Mouse (Mus musculus) limb, embryonic 14.5 days (tissue): ENCODE measurements around the gene Ugt1a6a. TPM values are rescaled to one million over a fixed set of nuclear protein-coding genes. Genes with fewer than 3 reads are reported as not detected.

Experiments used
- ATAC-seq: fragments of 200-750 bp; cut with Nextera tagmentation; 2 replicates; pipeline ENCODE4 v1.8.0; 2017; ENCODE audit warnings: low read depth, moderate number of reproducible peaks, moderate TSS enrichment; ENCODE audit not compliant: low FRiP score
- DNase-seq: peaks from one replicate; pipeline ENCODE4 v3.0.0-alpha.2; 2015; ENCODE audit warnings: low spot score
- H3K27ac ChIP-seq: fragments of 300-500 bp; sonication (generic); replicated peaks from 2 replicates; pipeline ENCODE4 v1.5.1; 2014; ENCODE audit warnings: low read depth, mild to moderate bottlenecking, low read length, moderate library complexity, mixed read lengths
- H3K27me3 ChIP-seq: fragments of 300-500 bp; sonication (generic); 2 replicates; pipeline ENCODE4 v1.6.1; 2014; ENCODE audit warnings: low read length, mixed read lengths; ENCODE audit not compliant: control insufficient read depth, insufficient read depth
- H3K36me3 ChIP-seq: fragments of 300-500 bp; sonication (generic); 2 replicates; pipeline ENCODE4 v1.6.1; 2014; ENCODE audit warnings: mild to moderate bottlenecking, low read length, moderate library complexity, mixed read lengths; ENCODE audit not compliant: control insufficient read depth, insufficient read depth
- H3K4me1 ChIP-seq: fragments of 300-500 bp; sonication (generic); 2 replicates; pipeline ENCODE4 v1.6.1; 2014; ENCODE audit warnings: antibody characterized with exemption, low read length, mixed read lengths; ENCODE audit not compliant: control insufficient read depth, insufficient read depth
- H3K4me2 ChIP-seq: fragments of 300-500 bp; sonication (generic); replicated peaks from 2 replicates; pipeline ENCODE4 v1.6.1; 2014; ENCODE audit warnings: low read depth, mild to moderate bottlenecking, low read length, moderate library complexity; ENCODE audit not compliant: severe bottlenecking
- H3K4me3 ChIP-seq: fragments of 300-500 bp; sonication (generic); replicated peaks from 2 replicates; pipeline ENCODE4 v1.5.1; 2014; ENCODE audit warnings: low read length
- H3K9ac ChIP-seq: fragments of 300-500 bp; sonication (generic); 2 replicates; pipeline ENCODE4 v1.6.1; 2014; ENCODE audit warnings: mild to moderate bottlenecking, low read depth, low read length, moderate library complexity; ENCODE audit not compliant: severe bottlenecking
- H3K9me3 ChIP-seq: fragments of 300-500 bp; sonication (generic); 2 replicates; pipeline ENCODE4 v1.6.1; 2016; ENCODE audit warnings: low read length; ENCODE audit not compliant: control insufficient read depth
- POLR2A ChIP-seq: fragments of 200-500 bp; IDR thresholded peaks from 2 replicates; pipeline ENCODE4 v1.8.0; 2012; ENCODE audit warnings: inconsistent platforms, mild to moderate bottlenecking, moderate library complexity, borderline replicate concordance; ENCODE audit not compliant: insufficient read depth, insufficient read length; ENCODE audit errors: extremely low read depth
- WGBS: fragments of 180-500 bp; shearing (Covaris S2); extraction: QIAGEN DNeasy Blood & Tissue Kit; methylation state at CpG from one replicate; pipeline ENCODE4 v1.1.7; 2014; 5-methylcytosine and 5-hydroxymethylcytosine counted together
- polyA plus RNA-seq, 2 experiments: library from polyadenylated mRNA; depleted of rRNA in 1 of 2; stranded (reverse) in 1 of 2; unstranded in 1 of 2; fragments of >200 nt; fragmentation: Nextera tagmentation in 1 of 2; extraction: Ambion mirVana in 1 of 2; gene quantifications; 2 replicates each; pipeline versions ENCODE4 v1.2.1 to v1.2.3; 2012 to 2014

Gene Ugt1a6a
- polyA plus RNA-seq, 2 experiments: 2.3 to 5.4 TPM

DNA sequence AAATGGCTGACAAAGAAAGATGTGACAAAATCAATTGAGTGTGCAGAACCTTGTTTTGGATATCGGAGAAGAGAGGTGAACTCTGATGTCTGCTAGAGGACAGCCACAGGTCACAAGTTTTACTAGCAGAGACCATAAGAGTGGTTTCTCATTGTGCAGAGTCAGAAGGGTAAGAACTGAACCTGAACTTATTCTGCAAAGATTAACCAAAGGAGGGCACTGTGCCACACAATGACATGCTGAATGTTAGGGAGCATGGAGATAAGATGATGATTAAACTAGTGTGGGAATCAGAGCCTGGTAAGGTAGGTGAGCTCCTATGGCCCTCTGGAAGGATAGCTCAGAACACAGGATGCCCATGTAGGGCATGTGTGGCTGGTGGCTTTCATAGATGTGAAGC, 61.1 kb downstream of the Ugt1a6a start:
- Histone ChIP-seq H3K27ac (no peak overlapping the region), H3K36me3 (no peaks in the 10 kb centered on the region), H3K27me3 (no peaks in the 10 kb centered on the region), H3K9me3 (no peaks in the 10 kb centered on the region), H3K4me2 (no peak overlapping the region), H3K9ac (no peak overlapping the region), H3K4me3 (no peak overlapping the region), H3K4me1 (no peaks in the 10 kb centered on the region)
- no peak for ATAC-seq
- TF ChIP-seq POLR2A: no peak
- 97% methylated on average over 1 of the region's 1 CpGs for WGBS
- no peak for DNase-seq

DNA sequence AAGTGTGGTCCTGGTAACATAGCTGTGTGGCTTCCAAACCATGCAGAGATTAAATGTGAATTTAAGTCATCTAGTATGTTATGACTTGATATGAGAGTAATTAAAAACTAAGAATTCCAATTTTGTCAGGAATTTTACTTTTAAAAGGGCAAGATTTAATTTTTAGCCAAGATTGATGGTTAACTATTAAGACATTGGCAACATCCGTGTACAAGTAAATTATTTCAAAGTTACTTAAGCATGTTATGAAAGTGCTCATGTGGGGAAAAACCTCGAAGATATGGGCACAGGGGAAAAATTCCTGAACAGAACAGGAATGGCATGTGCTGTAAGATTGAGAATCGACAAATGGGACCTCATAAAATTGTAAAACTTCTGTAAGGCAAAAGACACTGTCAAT, 62.8 kb downstream of the Ugt1a6a start:
- Histone ChIP-seq H3K4me1 (no peaks in the 10 kb centered on the region), H3K36me3 (no peaks in the 10 kb centered on the region), H3K9me3 (no peaks in the 10 kb centered on the region), H3K9ac (no peak overlapping the region), H3K27ac (no peak overlapping the region), H3K27me3 (no peaks in the 10 kb centered on the region), H3K4me3 (no peak overlapping the region), H3K4me2 (no peak overlapping the region)
- ATAC-seq (no peak), DNase-seq (no peak)
- TF ChIP-seq POLR2A: no peak
- 71% methylated on average over 3 of the region's 3 CpGs for WGBS

DNA sequence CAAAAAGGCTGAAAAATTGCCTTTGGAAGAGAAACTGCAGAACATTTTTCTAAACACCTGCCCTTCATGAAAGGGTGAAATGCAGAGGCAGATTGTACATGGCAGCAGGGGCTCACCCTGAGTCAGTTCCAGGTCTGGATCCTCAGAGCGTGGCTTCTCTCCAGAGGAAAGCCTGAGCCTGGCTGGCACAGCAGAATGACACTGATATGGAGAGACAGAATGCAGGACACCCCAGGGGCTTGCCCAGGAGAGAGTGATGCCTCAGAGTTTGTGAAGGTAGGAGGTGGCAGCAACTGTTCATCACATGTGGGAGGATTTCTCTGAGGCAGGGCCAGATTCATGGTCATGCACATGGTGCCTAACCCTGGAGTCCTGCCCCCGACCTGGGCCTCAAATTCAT, 65.4 kb downstream of the Ugt1a6a start:
- no peak for TF ChIP-seq POLR2A
- no peak overlapping the region for H3K4me3 ChIP-seq
- peaks cover 10% of the 10 kb centered on the region for H3K9me3 ChIP-seq
- ATAC-seq: no peak
- no peaks in the 10 kb centered on the region for H3K27me3 ChIP-seq
- no peak overlapping the region for H3K4me2 ChIP-seq
- DNase-seq: no peak
- no peaks in the 10 kb centered on the region for H3K36me3 ChIP-seq
- no peaks in the 10 kb centered on the region for H3K4me1 ChIP-seq
- H3K27ac ChIP-seq: no peak overlapping the region
- WGBS: 67% methylated on average over 2 of the region's 2 CpGs
- no peak overlapping the region for H3K9ac ChIP-seq

DNA sequence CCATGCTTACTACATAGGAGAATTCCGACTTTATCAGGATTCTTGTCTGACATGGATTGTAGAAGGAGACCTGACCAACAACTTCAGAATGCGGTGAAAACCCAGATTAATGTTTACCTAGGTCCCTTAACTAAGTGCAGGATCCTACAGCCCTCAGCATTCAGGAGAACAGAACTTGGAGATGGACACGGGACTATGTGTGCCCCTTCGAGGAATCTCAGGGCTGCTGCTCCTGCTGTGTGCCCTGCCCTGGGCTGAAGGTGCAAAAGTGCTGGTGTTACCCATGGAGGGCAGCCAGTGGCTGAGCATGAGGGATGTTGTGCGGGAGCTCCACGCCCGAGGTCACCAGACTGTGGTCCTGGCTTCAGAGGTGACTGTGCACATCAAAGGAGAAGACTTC, 65.8 kb downstream of the Ugt1a6a start, which contains the start of gene Ugt1a2:
Ugt1a2 (plus strand) TSS at position 146 of the 400 bp plus-strand sequence.
- WGBS: 74% methylated on average over 7 of the region's 7 CpGs
- ATAC-seq: no peak

DNA sequence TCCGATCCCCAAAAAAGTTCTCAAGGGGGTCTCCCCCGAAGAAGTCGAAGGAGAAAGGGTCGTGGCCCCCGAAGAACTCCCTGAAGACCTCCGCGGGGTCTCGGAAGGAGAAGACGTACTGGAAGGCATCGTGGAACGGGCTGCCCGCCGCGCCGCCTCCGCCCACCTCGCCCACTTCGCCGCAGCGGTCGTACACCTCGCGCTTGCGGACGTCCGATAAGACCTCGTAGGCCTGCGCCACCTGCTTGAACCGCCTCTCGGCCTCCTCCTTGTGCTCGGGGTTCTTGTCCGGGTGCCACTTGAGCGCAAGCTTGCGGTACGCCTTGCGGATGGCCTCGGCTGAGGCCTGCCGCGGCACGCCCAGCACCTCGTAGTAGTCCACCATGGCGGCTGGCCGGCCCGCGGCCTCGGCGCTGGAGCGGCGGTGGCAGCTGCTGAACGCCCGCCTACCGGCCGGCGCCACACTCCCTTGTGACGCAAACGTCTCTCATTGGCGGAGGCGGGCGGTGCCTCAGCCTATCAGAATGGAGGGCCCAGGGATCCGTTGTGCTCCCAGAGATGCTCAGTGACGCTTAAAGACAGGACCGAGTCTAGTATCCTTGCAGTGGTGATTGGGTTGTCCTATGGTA, 70.8 kb downstream of the Ugt1a6a start, which contains the start of gene Dnajb3:
Dnajb3 (minus strand) TSS at position 489 of the 629 bp plus-strand sequence.
- Histone ChIP-seq H3K9me3 (peaks cover 11% of the 10 kb centered on the region), H3K4me3 (peak within 1 kb of the TSS; percentile 46), H3K4me2 (peak within 1 kb of the TSS; percentile 84), H3K27ac (no peak within 1 kb of the TSS), H3K4me1 (peaks cover 3% of the 10 kb centered on the region; the same call in 1 of the 2 replicates), H3K36me3 (no peaks in the 10 kb centered on the region), H3K9ac (peak within 1 kb of the TSS; percentile 77), H3K27me3 (no peaks in the 10 kb centered on the region)
- 0 out of 2 replicates have a peak, but pooled peaks have one; percentile 60 for TF ChIP-seq POLR2A
- ATAC-seq (peak; percentile 100), DNase-seq (peak; percentile 82)
- WGBS: 6% methylated on average over 45 of the region's 62 CpGs

More for the DNA sequence above, 65.8 kb downstream of the Ugt1a6a start, which contains the start of gene Ugt1a2:
- H3K36me3 ChIP-seq: no peaks in the 10 kb centered on the region
- H3K9ac ChIP-seq: no peak within 1 kb of the TSS
- no peak for DNase-seq
- no peak within 1 kb of the TSS for H3K4me3 ChIP-seq
- H3K9me3 ChIP-seq: peaks cover 11% of the 10 kb centered on the region
- no peak within 1 kb of the TSS for H3K4me2 ChIP-seq
- H3K27me3 ChIP-seq: no peaks in the 10 kb centered on the region
- TF ChIP-seq POLR2A: no peak
- no peak within 1 kb of the TSS for H3K27ac ChIP-seq
- no peaks in the 10 kb centered on the region for H3K4me1 ChIP-seq
